Mouse (Mus musculus): ENCODE data around the gene Plekhh3. TPM values are rescaled to one million over a fixed set of nuclear protein-coding genes. Genes with fewer than 3 reads are reported as not detected.

Gene Plekhh3
- polyA plus RNA-seq, 3 experiments from 2014 or later = not detected

GRCm38 (mm10) chr11:101119761-101120544, 51.2 kb downstream of the Plekhh3 start, which contains the start of the genes Retreg3 and Tubg1:
Gene Retreg3, minus strand, starts transcription at chr11:101119893.
Gene Tubg1, plus strand, starts transcription at chr11:101119938.
- ATAC-seq = peak; percentile 90

DNA sequence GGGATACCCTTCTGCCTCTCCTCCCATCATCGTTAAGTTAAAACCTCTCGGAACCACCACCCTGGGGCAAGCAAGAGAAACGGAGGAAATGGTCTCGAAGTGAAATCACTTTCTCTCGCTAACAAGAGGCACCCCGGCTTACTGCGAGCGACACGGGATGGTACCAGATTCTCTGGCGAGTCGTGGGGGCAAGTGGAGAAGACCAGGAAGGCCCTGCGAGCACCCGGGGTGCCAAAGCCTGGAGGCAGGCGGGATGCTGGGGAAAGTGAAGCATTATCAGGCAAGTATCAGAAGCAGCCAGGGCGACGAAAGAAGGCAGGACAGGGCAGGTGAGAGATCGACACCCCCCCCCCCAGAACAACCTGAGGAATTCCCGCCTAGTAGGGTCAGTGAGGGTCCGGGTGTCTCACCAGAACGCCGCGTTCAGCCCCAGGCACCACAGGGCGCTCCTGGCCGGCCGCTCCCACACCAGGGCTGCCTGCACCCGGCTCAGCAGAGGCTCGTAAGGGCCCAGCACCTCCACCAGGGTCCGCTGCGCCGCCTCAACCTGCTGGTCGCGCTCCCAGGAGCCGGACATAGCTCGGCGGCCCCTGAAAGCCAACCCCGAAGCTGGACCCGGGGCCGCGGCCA, 51.9 kb downstream of the Plekhh3 start:
- peak; percentile 33 for ATAC-seq

GRCm38 (mm10) chr11:101118105-101118504, 53.0 kb downstream of the Plekhh3 start:
- ATAC-seq = no peak

DNA sequence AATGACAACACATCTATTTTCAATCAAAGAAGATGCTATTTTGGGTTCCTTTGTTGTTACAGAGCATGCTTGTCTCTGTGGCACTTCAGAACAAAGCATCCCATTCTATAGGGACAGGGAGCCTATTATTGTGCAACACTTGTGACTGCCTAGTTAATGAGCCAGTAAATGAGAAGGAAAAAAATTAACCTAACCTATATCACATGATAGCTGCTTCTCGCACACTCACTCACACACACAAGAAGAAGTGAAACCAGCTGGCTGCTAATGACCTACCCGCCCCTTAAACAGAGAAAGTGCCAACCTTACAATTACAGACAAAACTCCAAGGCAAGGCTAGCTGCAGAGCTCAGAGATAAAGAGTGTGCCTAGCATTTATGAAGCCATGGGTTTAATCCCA, 55.6 kb downstream of the Plekhh3 start:
- ATAC-seq = no peak

Other genes with a start within 250 kb of the Plekhh3 start
- 100 to 1,000 TPM in 1 of 3 experiments, 10 to 100 TPM in 2; 79.3 to 111 (median 99.2) TPM for gene Stat3, start 231.8 kb downstream of the Plekhh3 start, polyA plus RNA-seq (2017; shearing (Covaris generic))
- under 1 TPM in 2 of 3 experiments, not detected in 1; 0.09 to 0.26 TPM for gene Cavin1, start 200.5 kb downstream of the Plekhh3 start, polyA plus RNA-seq (2017; shearing (Covaris generic))
- gene Atp6v0a1, start 161.9 kb downstream of the Plekhh3 start, polyA plus RNA-seq (2017; shearing (Covaris generic)) = 1 to 10 TPM; 1.3 to 7.7 (median 6.8) TPM
- 1 to 10 TPM; 4.4 to 7.3 (median 5.7) TPM for gene Naglu, start 101.3 kb downstream of the Plekhh3 start, polyA plus RNA-seq (2017; shearing (Covaris generic))
- gene Hsd17b1, start 92.9 kb downstream of the Plekhh3 start, polyA plus RNA-seq (2017; shearing (Covaris generic)) = under 1 TPM in 1 of 3 experiments, not detected in 2; 0.26 TPM
- gene Coasy, start 88.8 kb downstream of the Plekhh3 start, polyA plus RNA-seq (2017; shearing (Covaris generic)) = 10 to 100 TPM; 16.5 to 21.0 (median 18.2) TPM
- gene Mlx, start 84.1 kb downstream of the Plekhh3 start, polyA plus RNA-seq (2017; shearing (Covaris generic)) = 10 to 100 TPM; 61.9 to 74.3 (median 66.5) TPM
- 10 to 100 TPM in 1 of 3 experiments, 1 to 10 TPM in 2; 7.7 to 19.7 (median 10.0) TPM for gene Psmc3ip, start 75.9 kb downstream of the Plekhh3 start, polyA plus RNA-seq (2017; shearing (Covaris generic))
- 10 to 100 TPM; 15.1 to 26.8 (median 21.4) TPM for gene Retreg3, start 51.5 kb downstream of the Plekhh3 start, polyA plus RNA-seq (2017; shearing (Covaris generic))
- gene Tubg1, start 51.4 kb downstream of the Plekhh3 start, polyA plus RNA-seq (2017; shearing (Covaris generic)) = 10 to 100 TPM; 24.7 to 32.4 (median 24.7) TPM
- gene Tubg2, start 15.4 kb downstream of the Plekhh3 start, polyA plus RNA-seq (2017; shearing (Covaris generic)) = 1 to 10 TPM; 1.2 to 1.8 (median 1.5) TPM
- gene Cntnap1, start 828 bp downstream of the Plekhh3 start, polyA plus RNA-seq (2017; shearing (Covaris generic)) = under 1 TPM in 2 of 3 experiments, not detected in 1; 0.09 to 0.15 TPM
- gene Ccr10, start 4.1 kb upstream of the Plekhh3 start, polyA plus RNA-seq (2017; shearing (Covaris generic)) = under 1 TPM in 2 of 3 experiments, not detected in 1; 0.33 to 0.55 TPM
- gene Ezh1, start 55.1 kb upstream of the Plekhh3 start, polyA plus RNA-seq (2017; shearing (Covaris generic)) = 10 to 100 TPM; 38.0 to 70.6 (median 62.7) TPM
- gene Ramp2, start 74.7 kb upstream of the Plekhh3 start, polyA plus RNA-seq (2017; shearing (Covaris generic)) = not detected
- 100 to 1,000 TPM; 134 to 144 (median 138) TPM for gene Vps25, start 82.4 kb upstream of the Plekhh3 start, polyA plus RNA-seq (2017; shearing (Covaris generic))
- 1 to 10 TPM in 1 of 3 experiments, under 1 TPM in 1, not detected in 1; 0.75 to 2.9 TPM for gene Wnk4, start 89.2 kb upstream of the Plekhh3 start, polyA plus RNA-seq (2017; shearing (Covaris generic))
- 1 to 10 TPM in 1 of 3 experiments, under 1 TPM in 2; 0.63 to 1.2 (median 0.71) TPM for gene Cntd1, start 107.7 kb upstream of the Plekhh3 start, polyA plus RNA-seq (2017; shearing (Covaris generic))
- 100 to 1,000 TPM; 129 to 132 (median 131) TPM for gene Coa3, start 107.8 kb upstream of the Plekhh3 start, polyA plus RNA-seq (2017; shearing (Covaris generic))
- 10 to 100 TPM; 62.1 to 87.3 (median 74.1) TPM for gene Becn1, start 130.9 kb upstream of the Plekhh3 start, polyA plus RNA-seq (2017; shearing (Covaris generic))
- 10 to 100 TPM; 25.8 to 37.6 (median 36.8) TPM for gene Psme3, start 144.9 kb upstream of the Plekhh3 start, polyA plus RNA-seq (2017; shearing (Covaris generic))
- 10 to 100 TPM in 1 of 3 experiments, 1 to 10 TPM in 2; 2.5 to 12.3 (median 4.9) TPM for gene Aoc2, start 153.7 kb upstream of the Plekhh3 start, polyA plus RNA-seq (2017; shearing (Covaris generic))
- gene Aoc3, start 159.3 kb upstream of the Plekhh3 start, polyA plus RNA-seq (2017; shearing (Covaris generic)) = not detected
- not detected for gene G6pc, start 196.2 kb upstream of the Plekhh3 start, polyA plus RNA-seq (2017; shearing (Covaris generic))
- gene Aarsd1, start 246.3 kb upstream of the Plekhh3 start, polyA plus RNA-seq (2017; shearing (Covaris generic)) = 10 to 100 TPM; 34.2 to 43.2 (median 40.5) TPM

Data from inflammation-experienced regulatory T-cells, adult 6 months (primary cell).